Mouse (Mus musculus) thymus, adult 2 months (tissue): Measurements from ENCODE around the gene Gm8890. TPM values are rescaled to one million over a fixed set of nuclear protein-coding genes. Genes with fewer than 3 reads are reported as not detected.
"Not testable (repeated sequence)": the region's sequence is repeated elsewhere in the genome, so short reads cannot be mapped to it uniquely, and the experiment has no call there.

Experiments used
- DNase-seq: peaks from one replicate; pipeline ENCODE4 v3.0.0; 2021
- H3K27ac ChIP-seq: fragments of 200-500 bp; 2 replicates; pipeline ENCODE4 v1.5.1; 2012; ENCODE audit warnings: low read length, control low read depth; ENCODE audit not compliant: control insufficient read depth, insufficient read depth
- H3K27me3 ChIP-seq: fragments of 200-500 bp; 2 replicates; pipeline ENCODE4 v1.6.1; 2012; ENCODE audit warnings: mild to moderate bottlenecking, low read length, moderate library complexity, mixed read lengths; ENCODE audit not compliant: control insufficient read depth, insufficient read depth
- H3K36me3 ChIP-seq: fragments of 200-500 bp; 2 replicates; pipeline ENCODE4 v1.6.1; 2012; ENCODE audit warnings: mild to moderate bottlenecking, low read length, moderate library complexity; ENCODE audit not compliant: control insufficient read depth, insufficient read depth
- H3K4me1 ChIP-seq: fragments of 200-500 bp; replicated peaks from 2 replicates; pipeline ENCODE4 v1.6.1; 2012; ENCODE audit warnings: low read length; ENCODE audit not compliant: control insufficient read depth, insufficient read depth
- H3K4me3 ChIP-seq: fragments of 200-500 bp; 2 replicates; pipeline ENCODE4 v1.5.1; 2012; ENCODE audit warnings: mild to moderate bottlenecking, low read length, control low read depth, moderate library complexity; ENCODE audit not compliant: control insufficient read depth, insufficient read depth
- WGBS: fragments of 180-500 bp; shearing (Covaris S2); methylation state at CpG from one replicate; pipeline ENCODE4 v1.1.7; 2018; 5-methylcytosine and 5-hydroxymethylcytosine counted together
- polyA plus RNA-seq: library from polyadenylated mRNA; depleted of rRNA; stranded (reverse); fragments of >200 nt; gene quantifications from 2 replicates; pipeline ENCODE4 v1.2.3, GENCODE M21; 2012; rRNA removed

The Gm8890 gene
- not detected in 2 replicates for polyA plus RNA-seq

DNA sequence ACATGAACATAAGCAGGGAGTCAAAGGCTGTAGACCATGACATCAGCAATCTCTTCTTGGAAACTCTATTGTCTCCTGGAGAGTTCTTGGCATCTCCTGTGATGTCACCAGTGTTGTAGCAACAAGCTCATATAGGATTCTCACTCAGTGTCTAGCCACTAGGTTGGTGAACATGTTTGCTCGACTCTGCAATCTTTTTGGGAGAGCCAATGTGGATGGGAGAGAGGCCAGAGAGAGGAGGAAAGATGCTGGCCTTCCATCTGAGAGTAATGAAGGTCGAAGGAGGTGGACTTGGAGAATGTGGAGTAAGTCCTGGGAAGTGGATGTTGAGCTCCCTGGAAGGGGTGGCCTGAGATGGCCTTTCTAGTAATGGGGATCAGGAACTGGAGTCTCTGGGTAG lies at the start of gene Gm8890:
TSS of gene Gm8890 (plus strand) at position 301 of the 400 bp plus-strand sequence.
- not testable (repeated sequence) for H3K4me1 ChIP-seq, DNase-seq, H3K4me3 ChIP-seq, H3K27ac ChIP-seq, H3K27me3 ChIP-seq, H3K36me3 ChIP-seq
- WGBS, result 93% methylated on average over 1 of the region's 2 CpGs

DNA sequence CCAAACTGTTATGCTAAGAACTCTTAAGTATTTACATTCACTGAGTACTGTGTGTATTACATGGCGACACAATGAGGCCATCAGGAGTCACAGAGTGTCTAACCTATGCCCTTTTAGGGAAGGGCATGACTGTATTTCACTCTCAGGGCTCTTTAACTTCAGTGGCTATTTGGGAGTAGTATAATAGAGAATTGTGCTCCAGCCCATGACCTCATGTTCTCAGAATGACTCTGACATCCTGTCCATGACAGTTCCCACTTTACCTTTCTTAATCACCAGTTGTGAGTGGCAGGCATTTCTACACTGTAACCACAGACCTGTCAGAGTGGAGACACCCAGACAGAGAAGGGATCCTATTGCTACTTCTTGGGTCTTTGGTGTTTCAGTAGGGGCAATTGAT lies 388 bp downstream of the Gm8890 start:
- DNase-seq, H3K4me1 ChIP-seq, H3K27ac ChIP-seq, H3K4me3 ChIP-seq, H3K27me3 ChIP-seq, H3K36me3 ChIP-seq: not testable (repeated sequence)
- WGBS, result 92% methylated on average over 1 of the region's 1 CpGs

Other genes with a start within 250 kb of the Gm8890 start
- not detected in 2 replicates for gene Gm8879, start 128.4 kb upstream of the Gm8890 start, polyA plus RNA-seq
- not detected in 2 replicates for gene Gm5861, start 73.0 kb upstream of the Gm8890 start, polyA plus RNA-seq
- not detected in 2 replicates for gene Speer1, start 85.5 kb downstream of the Gm8890 start, polyA plus RNA-seq
- not detected in 2 replicates for gene Gm8897, start 160.4 kb downstream of the Gm8890 start, polyA plus RNA-seq
- gene Gm8906, start 246.7 kb downstream of the Gm8890 start, polyA plus RNA-seq, result not detected in 2 replicates